Mouse (Mus musculus): ENCODE results near the gene Helz. TPM values are rescaled to one million over a fixed set of nuclear protein-coding genes. Genes with fewer than 3 reads are reported as not detected.

Helz gene
- polyA plus RNA-seq, 1 experiment = 75.2 TPM

- Histone ChIP-seq H3K27ac (ENCODE audit: insufficient read depth, low read length) (no peak overlapping the region), H3K9me3 (replicated peaks; ENCODE audit: control insufficient read depth, insufficient read depth, low read length, poor library complexity, severe bottlenecking) (no peaks in the 10 kb centered on the region), H3K9ac (ENCODE audit: low read depth, poor library complexity, severe bottlenecking) (no peak overlapping the region), H3K4me3 (ENCODE audit: low read depth, low read length) (no peak overlapping the region), H3K36me3 (ENCODE audit: control insufficient read depth, insufficient read depth, low read length, poor library complexity, severe bottlenecking) (peaks cover 46% of the 10 kb centered on the region), H3K4me1 (ENCODE audit: control insufficient read depth, insufficient read depth, low read length) (no peaks in the 10 kb centered on the region), H3K27me3 (ENCODE audit: control insufficient read depth, insufficient read depth, low read length, poor library complexity, severe bottlenecking) (no peaks in the 10 kb centered on the region)
- no peak for TF ChIP-seq POLR2A (IDR thresholded peaks at IDR 0.05; ENCODE audit: insufficient read depth, low read length)
- no peak for TF ChIP-seq CTCF (IDR thresholded peaks at IDR 0.05; ENCODE audit: low read depth, low read length)
- TF ChIP-seq EP300 (IDR thresholded peaks at IDR 0.05; ENCODE audit: insufficient read depth, low read depth, low read length) = no peak
Measured at GRCm38 (mm10) chr11:107647330-107647729, 99.6 kb downstream of the Helz start.

GRCm38 (mm10) chr11:107648668-107649067 lies 100.9 kb downstream of the Helz start:
- no peaks in the 10 kb centered on the region for H3K27me3 ChIP-seq (ENCODE audit: control insufficient read depth, insufficient read depth, low read length, poor library complexity, severe bottlenecking)
- TF ChIP-seq EP300 (IDR thresholded peaks at IDR 0.05; ENCODE audit: insufficient read depth, low read depth, low read length) = no peak
- TF ChIP-seq POLR2A (IDR thresholded peaks at IDR 0.05; ENCODE audit: insufficient read depth, low read length) = no peak
- TF ChIP-seq CTCF (IDR thresholded peaks at IDR 0.05; ENCODE audit: low read depth, low read length) = no peak
- no peaks in the 10 kb centered on the region for H3K9me3 ChIP-seq (replicated peaks; ENCODE audit: control insufficient read depth, insufficient read depth, low read length, poor library complexity, severe bottlenecking)
- H3K9ac ChIP-seq (ENCODE audit: low read depth, poor library complexity, severe bottlenecking) = no peak overlapping the region
- peaks cover 41% of the 10 kb centered on the region for H3K36me3 ChIP-seq (ENCODE audit: control insufficient read depth, insufficient read depth, low read length, poor library complexity, severe bottlenecking)
- no peak overlapping the region for H3K4me3 ChIP-seq (ENCODE audit: low read depth, low read length)
- H3K4me1 ChIP-seq (ENCODE audit: control insufficient read depth, insufficient read depth, low read length) = no peaks in the 10 kb centered on the region
- no peak overlapping the region for H3K27ac ChIP-seq (ENCODE audit: insufficient read depth, low read length)

GRCm38 (mm10) chr11:107649458-107649857 lies 101.7 kb downstream of the Helz start:
- Histone ChIP-seq H3K27ac (ENCODE audit: insufficient read depth, low read length) (no peak overlapping the region), H3K4me1 (ENCODE audit: control insufficient read depth, insufficient read depth, low read length) (no peaks in the 10 kb centered on the region), H3K4me3 (ENCODE audit: low read depth, low read length) (no peak overlapping the region), H3K27me3 (ENCODE audit: control insufficient read depth, insufficient read depth, low read length, poor library complexity, severe bottlenecking) (no peaks in the 10 kb centered on the region), H3K36me3 (ENCODE audit: control insufficient read depth, insufficient read depth, low read length, poor library complexity, severe bottlenecking) (peaks cover 40% of the 10 kb centered on the region), H3K9ac (ENCODE audit: low read depth, poor library complexity, severe bottlenecking) (no peak overlapping the region), H3K9me3 (replicated peaks; ENCODE audit: control insufficient read depth, insufficient read depth, low read length, poor library complexity, severe bottlenecking) (no peaks in the 10 kb centered on the region)
- TF ChIP-seq EP300 (IDR thresholded peaks at IDR 0.05; ENCODE audit: insufficient read depth, low read depth, low read length) = no peak
- TF ChIP-seq POLR2A (IDR thresholded peaks at IDR 0.05; ENCODE audit: insufficient read depth, low read length) = no peak
- TF ChIP-seq CTCF (IDR thresholded peaks at IDR 0.05; ENCODE audit: low read depth, low read length) = no peak

- no peak for TF ChIP-seq POLR2A (IDR thresholded peaks at IDR 0.05; ENCODE audit: insufficient read depth, low read length)
- no peak for TF ChIP-seq EP300 (IDR thresholded peaks at IDR 0.05; ENCODE audit: insufficient read depth, low read depth, low read length)
- no peak for TF ChIP-seq CTCF (IDR thresholded peaks at IDR 0.05; ENCODE audit: low read depth, low read length)
Measured at GRCm38 (mm10) chr11:107650422-107651051, 102.8 kb downstream of the Helz start.

DNA sequence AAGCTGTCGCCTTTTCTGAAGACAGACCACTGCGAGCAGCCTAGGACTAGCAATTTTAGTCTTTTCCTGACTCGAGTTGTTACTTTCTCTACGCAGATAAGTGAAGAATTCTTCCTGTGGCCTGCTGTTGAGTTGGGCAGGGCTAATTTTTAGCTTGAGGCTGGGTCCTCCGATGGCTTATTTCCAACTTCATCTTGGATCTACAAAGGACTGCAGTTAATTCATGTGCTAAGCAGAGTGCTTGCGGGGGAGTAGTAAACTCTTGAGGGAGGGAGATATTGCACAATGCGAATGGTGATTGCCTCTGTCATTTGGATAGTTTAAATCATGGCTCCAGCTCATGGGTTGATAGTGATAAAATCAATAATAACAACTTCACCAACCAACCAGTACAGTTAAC lies 103.7 kb downstream of the Helz start:
- peaks cover 41% of the 10 kb centered on the region for H3K36me3 ChIP-seq (ENCODE audit: control insufficient read depth, insufficient read depth, low read length, poor library complexity, severe bottlenecking)
- H3K27me3 ChIP-seq (ENCODE audit: control insufficient read depth, insufficient read depth, low read length, poor library complexity, severe bottlenecking) = no peaks in the 10 kb centered on the region
- no peak for TF ChIP-seq EP300 (IDR thresholded peaks at IDR 0.05; ENCODE audit: insufficient read depth, low read depth, low read length)
- TF ChIP-seq POLR2A (IDR thresholded peaks at IDR 0.05; ENCODE audit: insufficient read depth, low read length) = no peak
- no peak for TF ChIP-seq CTCF (IDR thresholded peaks at IDR 0.05; ENCODE audit: low read depth, low read length)
- no peaks in the 10 kb centered on the region for H3K9me3 ChIP-seq (replicated peaks; ENCODE audit: control insufficient read depth, insufficient read depth, low read length, poor library complexity, severe bottlenecking)
- no peak overlapping the region for H3K4me3 ChIP-seq (ENCODE audit: low read depth, low read length)
- no peak overlapping the region for H3K9ac ChIP-seq (ENCODE audit: low read depth, poor library complexity, severe bottlenecking)
- H3K27ac ChIP-seq (ENCODE audit: insufficient read depth, low read length) = no peak overlapping the region
- no peaks in the 10 kb centered on the region for H3K4me1 ChIP-seq (ENCODE audit: control insufficient read depth, insufficient read depth, low read length)

More at GRCm38 (mm10) chr11:107650422-107651051, 102.8 kb downstream of the Helz start:
- Histone ChIP-seq H3K27me3 (ENCODE audit: control insufficient read depth, insufficient read depth, low read length, poor library complexity, severe bottlenecking) (no peaks in the 10 kb centered on the region), H3K9ac (ENCODE audit: low read depth, poor library complexity, severe bottlenecking) (no peak overlapping the region), H3K4me1 (ENCODE audit: control insufficient read depth, insufficient read depth, low read length) (no peaks in the 10 kb centered on the region), H3K9me3 (replicated peaks; ENCODE audit: control insufficient read depth, insufficient read depth, low read length, poor library complexity, severe bottlenecking) (no peaks in the 10 kb centered on the region), H3K4me3 (ENCODE audit: low read depth, low read length) (no peak overlapping the region), H3K27ac (ENCODE audit: insufficient read depth, low read length) (no peak overlapping the region), H3K36me3 (ENCODE audit: control insufficient read depth, insufficient read depth, low read length, poor library complexity, severe bottlenecking) (peaks cover 37% of the 10 kb centered on the region)

DNA sequence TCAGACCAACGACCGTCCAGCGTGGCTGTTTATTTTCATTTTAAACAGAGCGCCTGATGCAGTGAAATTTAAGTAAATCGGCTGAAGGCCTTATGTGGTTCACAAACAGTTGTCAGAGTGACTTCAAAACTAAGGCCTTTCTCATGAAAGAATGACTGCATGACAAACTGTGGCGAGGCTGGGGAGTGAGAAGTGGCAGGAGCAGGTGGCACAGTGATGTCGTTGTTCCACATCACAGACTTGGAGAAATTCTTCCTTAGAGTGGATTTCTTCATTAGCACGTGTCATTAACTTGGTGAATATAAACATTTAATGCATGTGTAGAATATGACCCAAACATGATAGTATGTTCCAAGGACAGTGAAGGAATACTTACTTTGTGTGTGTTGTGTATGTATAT lies 104.4 kb downstream of the Helz start:
- Histone ChIP-seq H3K4me3 (ENCODE audit: low read depth, low read length) (no peak overlapping the region), H3K4me1 (ENCODE audit: control insufficient read depth, insufficient read depth, low read length) (no peaks in the 10 kb centered on the region), H3K9ac (ENCODE audit: low read depth, poor library complexity, severe bottlenecking) (no peak overlapping the region), H3K27ac (ENCODE audit: insufficient read depth, low read length) (no peak overlapping the region), H3K36me3 (ENCODE audit: control insufficient read depth, insufficient read depth, low read length, poor library complexity, severe bottlenecking) (peaks cover 42% of the 10 kb centered on the region), H3K27me3 (ENCODE audit: control insufficient read depth, insufficient read depth, low read length, poor library complexity, severe bottlenecking) (no peaks in the 10 kb centered on the region), H3K9me3 (replicated peaks; ENCODE audit: control insufficient read depth, insufficient read depth, low read length, poor library complexity, severe bottlenecking) (no peaks in the 10 kb centered on the region)
- no peak for TF ChIP-seq CTCF (IDR thresholded peaks at IDR 0.05; ENCODE audit: low read depth, low read length)
- no peak for TF ChIP-seq POLR2A (IDR thresholded peaks at IDR 0.05; ENCODE audit: insufficient read depth, low read length)
- no peak for TF ChIP-seq EP300 (IDR thresholded peaks at IDR 0.05; ENCODE audit: insufficient read depth, low read depth, low read length)

Data from ES-Bruce4 (cell line).